Mouse (Mus musculus) adrenal gland, adult 18-20 months (tissue): Measurements from ENCODE around the gene Magel2. TPM values are rescaled to one million over a fixed set of nuclear protein-coding genes. Genes with fewer than 3 reads are reported as not detected.

ENCODE experiments used
- DNase-seq, 2 experiments: peaks; one replicate each; pipeline ENCODE4 v3.0.0; 2021 to 2022; ENCODE audit warnings: low spot score in 2 of 2
- long read RNA-seq, 2 experiments: library from polyadenylated mRNA; stranded (forward); transcript quantifications; one replicate each; pipeline ENCODE4 v2.0.0; 2021
- total RNA-seq, 2 experiments: library from RNA; stranded (reverse); gene quantifications; 1 replicate in 1 of 2; 2 replicates in 1 of 2; pipeline ENCODE4 v1.2.3; 2021

Magel2 gene
- 1 to 10 TPM in 1 of 2 experiments, under 1 TPM in 1; 0.80 to 1.2 TPM for total RNA-seq
- long read RNA-seq, experiment 1, result 0 reads
- long read RNA-seq, experiment 2, full-length matches to known transcripts, result 5 of 5 reads
- long read RNA-seq, experiment 2, partial matches to known transcripts, result 0 of 5 reads
- long read RNA-seq, experiment 2, other reads (novel, unspliced or antisense), result 0 of 5 reads

- DNase-seq, result peak in 1 of 2 experiments; percentile 34
Observed at GRCm38 (mm10) chr7:62376510-62377304, at the start of gene Magel2. Magel2 (plus strand) TSS chr7:62377010.

GRCm38 (mm10) chr7:62345411-62345810 lies 31.4 kb upstream of the Magel2 start:
- DNase-seq, result no peak

- no peak for DNase-seq
Observed at GRCm38 (mm10) chr7:62346269-62346668, 30.5 kb upstream of the Magel2 start, which contains the start of gene Ndn. Ndn (plus strand) TSS chr7:62346569.

GRCm38 (mm10) chr7:62348106-62348803 lies 28.6 kb upstream of the Magel2 start:
- DNase-seq, result peak; percentile 62 to 64

GRCm38 (mm10) chr7:62348804-62349190 lies 28.0 kb upstream of the Magel2 start:
- peak; percentile 9 to 19 for DNase-seq

- DNase-seq, result no peak
Observed at GRCm38 (mm10) chr7:62351266-62351665, 25.5 kb upstream of the Magel2 start.

- DNase-seq, result no peak
Observed at GRCm38 (mm10) chr7:62365039-62365636, 11.7 kb upstream of the Magel2 start.

GRCm38 (mm10) chr7:62366730-62367129 lies 10.1 kb upstream of the Magel2 start:
- no peak for DNase-seq

- no peak for DNase-seq
Observed at GRCm38 (mm10) chr7:62375658-62376057, 1.2 kb upstream of the Magel2 start.

GRCm38 (mm10) chr7:62377313-62377712 lies 503 bp downstream of the Magel2 start:
- no peak for DNase-seq

- no peak for DNase-seq
Observed at GRCm38 (mm10) chr7:62378529-62378928, 1.7 kb downstream of the Magel2 start.

GRCm38 (mm10) chr7:62382391-62382790 lies 5.6 kb downstream of the Magel2 start:
- DNase-seq, result peak in 1 of 2 experiments; percentile 38

- no peak for DNase-seq
Observed at GRCm38 (mm10) chr7:62388291-62388690, 11.5 kb downstream of the Magel2 start.

- no peak for DNase-seq
Observed at GRCm38 (mm10) chr7:62392202-62392601, 15.4 kb downstream of the Magel2 start.

GRCm38 (mm10) chr7:62406573-62407050 lies 29.8 kb downstream of the Magel2 start:
- DNase-seq, result no peak

- DNase-seq, result no peak
Observed at GRCm38 (mm10) chr7:62407803-62408202, 31.0 kb downstream of the Magel2 start.

- DNase-seq, result no peak
Observed at GRCm38 (mm10) chr7:62415222-62415621, 38.4 kb downstream of the Magel2 start.

GRCm38 (mm10) chr7:62416173-62416572 lies 39.4 kb downstream of the Magel2 start:
- no peak for DNase-seq

GRCm38 (mm10) chr7:62418346-62418745 lies 41.5 kb downstream of the Magel2 start:
- DNase-seq, result no peak

- no peak for DNase-seq
Observed at GRCm38 (mm10) chr7:62419105-62419492, 42.3 kb downstream of the Magel2 start.
